Mouse (Mus musculus): Measurements from ENCODE around the gene Ttk. TPM values are rescaled to one million over a fixed set of nuclear protein-coding genes. Genes with fewer than 3 reads are reported as not detected.

Gene Ttk
- total RNA-seq, 2 experiments from 2014 or later, result 0.08 to 0.14 TPM

DNA sequence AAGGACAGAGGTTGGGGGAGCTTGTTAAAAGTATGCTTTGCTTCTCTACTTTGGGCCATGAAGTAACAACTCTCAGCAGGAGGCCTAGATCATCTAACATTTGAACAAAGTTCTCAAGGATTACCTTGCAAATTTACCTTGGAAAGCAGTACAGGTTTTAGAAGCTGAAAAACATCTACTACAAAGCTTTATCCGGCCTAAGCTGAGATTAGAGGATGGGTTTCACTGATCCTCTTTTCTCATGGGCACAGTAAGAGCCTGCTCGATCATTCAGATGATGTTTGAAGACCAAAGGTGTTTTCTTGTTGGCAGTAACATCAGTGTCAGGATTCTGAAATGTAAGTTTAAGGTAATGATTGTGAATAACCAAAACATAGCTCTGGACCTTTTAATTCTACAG is 76.4 kb downstream of the Ttk start:
- no peak for DNase-seq
- TF ChIP-seq CTCF (IDR thresholded peaks at IDR 0.05), result no peak
- intact Hi-C loops (cut with DNase I), result no loop called here
- Histone ChIP-seq H3K27ac (no peak overlapping the region), H3K4me3 (no peak overlapping the region)

Other genes starting within 250 kb of the Ttk start
- under 1 TPM; 0.08 to 0.25 TPM for gene Elovl4, start 28.4 kb upstream of the Ttk start, total RNA-seq (2021)
- gene Bckdhb, start 90.5 kb downstream of the Ttk start, total RNA-seq (2021), result 10 to 100 TPM; 33.1 to 72.5 TPM

Measured in gastrocnemius, adult 2 months (tissue).